Mouse (Mus musculus) liver (tissue): ENCODE data around the gene Nop53.
"Not testable (repeated sequence)": the region's sequence is repeated elsewhere in the genome, so short reads cannot be mapped to it uniquely, and the experiment has no call there.

Experiments used
- DNase-seq: peaks from one replicate; pipeline ENCODE4 v3.0.0-alpha.2; 2020; ENCODE audit warnings: mixed read lengths

Gene Nop53

GRCm38 (mm10) chr7:15916996-15917395 lies 28.9 kb downstream of the Nop53 start:
- DNase-seq = no peak

GRCm38 (mm10) chr7:15916134-15916723 lies 29.6 kb downstream of the Nop53 start:
- DNase-seq = no peak

- DNase-seq = not testable (repeated sequence)
These were observed 30.2 kb downstream of the Nop53 start for GRCm38 (mm10) chr7:15915695-15916094.

- DNase-seq = no peak
These were observed 31.1 kb downstream of the Nop53 start for GRCm38 (mm10) chr7:15914751-15915150.

GRCm38 (mm10) chr7:15914252-15914651 lies 31.6 kb downstream of the Nop53 start:
- DNase-seq = peak; percentile 34

- peak; percentile 79 for DNase-seq
These were observed 33.7 kb downstream of the Nop53 start for GRCm38 (mm10) chr7:15912183-15912582.

GRCm38 (mm10) chr7:15910521-15910920 lies 35.4 kb downstream of the Nop53 start:
- no peak for DNase-seq

GRCm38 (mm10) chr7:15907971-15908590 lies 37.8 kb downstream of the Nop53 start:
- DNase-seq = no peak

- no peak for DNase-seq
These were observed 39.3 kb downstream of the Nop53 start for GRCm38 (mm10) chr7:15906602-15907001.

- no peak for DNase-seq
These were observed 40.0 kb downstream of the Nop53 start for GRCm38 (mm10) chr7:15905861-15906260.

- no peak for DNase-seq
These were observed 44.4 kb downstream of the Nop53 start for GRCm38 (mm10) chr7:15901366-15902048.

- DNase-seq = no peak
These were observed 51.6 kb downstream of the Nop53 start for GRCm38 (mm10) chr7:15894251-15894650.
